Mouse (Mus musculus) layer of hippocampus, postnatal 36 days (tissue): Measurements from ENCODE around the gene Rnf6. TPM values are rescaled to one million over a fixed set of nuclear protein-coding genes. Genes with fewer than 3 reads are reported as not detected.

Experiments used
- DNase-seq, 2 experiments: peaks; one replicate each; pipeline ENCODE4 v3.0.0; 2022
- total RNA-seq, 2 experiments: library from RNA; stranded (reverse); gene quantifications; 2 replicates each; pipeline ENCODE4 v1.2.3; 2021

Gene Rnf6
- 10 to 100 TPM; 70.8 to 71.5 TPM for total RNA-seq

DNA sequence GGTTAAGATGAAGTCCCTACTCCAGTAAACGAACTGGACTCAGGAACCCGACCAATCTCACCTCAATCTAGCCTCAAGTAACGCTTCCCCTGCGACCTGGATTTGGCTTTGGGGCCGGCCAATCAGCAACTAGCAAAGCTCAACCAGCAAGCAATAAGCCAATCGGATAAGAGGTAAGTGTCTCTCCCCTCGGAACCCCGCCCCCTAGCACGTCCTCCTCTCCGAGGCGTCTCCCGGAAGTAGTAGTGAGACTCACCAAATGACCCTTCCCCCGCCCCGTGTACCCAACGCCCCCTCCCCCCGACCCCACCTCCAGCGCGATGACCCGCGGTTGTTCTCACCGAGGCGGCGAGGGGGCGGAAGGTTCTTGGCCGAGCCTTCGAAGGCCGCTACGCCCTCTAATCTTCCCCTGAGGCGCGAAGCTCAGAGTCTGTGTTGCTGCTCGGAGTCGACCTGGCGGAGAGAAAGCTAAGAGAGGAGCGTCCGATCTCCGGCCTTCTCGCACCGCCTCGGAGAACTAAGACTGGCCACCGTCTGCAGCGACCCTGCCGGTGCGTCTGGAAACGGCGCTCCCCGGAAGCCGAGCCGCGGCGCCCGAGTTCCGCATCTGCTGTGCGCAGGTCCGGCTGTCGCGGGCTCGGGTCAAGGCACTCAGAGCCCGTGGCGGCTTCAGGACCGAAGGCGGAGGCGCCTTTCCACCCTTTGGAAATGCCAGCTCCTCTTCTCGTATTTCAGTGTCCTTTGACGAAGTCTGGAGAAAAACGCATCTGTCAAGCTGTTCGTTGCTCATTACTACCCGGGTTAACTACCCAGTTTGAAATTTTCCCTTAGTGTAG is at the start of gene Rnf6:
Gene Rnf6 (minus strand): TSS at position 677 of the 836 bp plus-strand sequence.
- peak; percentile 90 to 91 for DNase-seq

DNA sequence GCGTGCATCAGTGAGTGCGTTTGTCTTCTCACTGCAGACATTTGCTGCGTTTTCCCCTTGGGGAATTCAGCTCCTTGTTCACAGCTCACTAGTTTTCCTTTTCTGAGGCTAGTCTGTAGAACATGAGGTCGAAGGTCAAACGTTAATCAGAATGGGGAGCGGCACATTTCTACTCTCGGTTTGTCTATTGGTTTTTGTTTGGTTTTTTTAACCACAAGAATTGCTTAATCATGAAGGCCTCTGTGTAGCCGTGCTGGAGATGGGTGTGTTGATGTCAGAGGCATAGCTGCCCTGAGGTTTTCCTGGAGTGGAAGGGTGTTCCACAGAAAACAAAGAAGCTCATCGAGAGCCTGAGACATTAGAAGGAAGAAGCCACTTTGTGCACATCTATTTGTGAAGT is 49.2 kb upstream of the Rnf6 start:
- DNase-seq: no peak

DNA sequence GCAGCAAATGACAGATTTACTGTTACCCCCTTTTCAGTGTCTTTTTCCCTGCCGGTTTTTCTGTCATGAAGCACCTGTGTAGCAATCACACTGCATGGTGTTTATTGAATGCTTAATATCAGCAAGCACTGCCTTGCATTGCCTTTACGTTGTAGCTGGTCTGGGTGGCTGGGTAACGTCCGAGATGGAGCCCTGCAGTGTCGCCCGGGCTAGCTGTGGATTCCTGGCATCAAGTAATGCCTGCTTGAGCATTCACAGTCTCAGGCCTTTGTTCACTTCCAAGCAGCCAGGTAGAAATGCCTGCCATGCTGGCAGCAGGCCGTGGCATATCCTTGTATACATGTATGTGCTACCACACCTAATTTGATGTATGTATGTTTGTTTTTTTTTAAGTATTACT is 46.4 kb upstream of the Rnf6 start:
- DNase-seq: no peak

DNA sequence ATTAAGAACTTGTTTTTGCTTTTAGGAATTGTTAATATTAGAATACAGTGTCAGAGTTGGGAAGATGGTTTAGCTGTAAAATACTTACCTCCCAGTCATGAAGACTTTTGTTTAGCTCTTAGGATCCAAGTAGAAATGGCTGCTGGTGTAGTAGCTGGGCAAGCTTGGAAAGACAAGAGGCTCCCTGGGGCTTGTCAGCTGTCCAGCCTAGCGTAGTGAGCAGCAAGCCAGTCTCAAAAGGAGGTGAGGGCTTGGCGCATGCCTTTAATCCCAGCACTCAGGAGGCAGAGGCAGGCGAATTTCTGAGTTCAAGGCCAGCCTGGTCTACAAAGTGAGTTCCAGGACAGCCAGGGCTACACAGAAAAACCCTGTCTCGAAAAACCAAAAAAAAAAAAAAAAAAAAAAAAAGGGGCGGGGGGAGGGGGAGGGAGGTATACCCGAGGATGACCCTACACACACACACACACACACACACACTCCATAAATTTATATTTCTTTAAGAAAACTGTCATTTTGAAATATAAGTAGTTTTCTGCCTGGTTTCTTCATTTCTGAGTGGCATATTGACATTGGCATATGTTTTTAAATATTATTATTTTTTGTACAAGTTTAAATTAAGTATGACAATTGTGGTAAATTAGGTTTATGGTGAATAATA is 44.7 kb upstream of the Rnf6 start:
- no peak for DNase-seq

DNA sequence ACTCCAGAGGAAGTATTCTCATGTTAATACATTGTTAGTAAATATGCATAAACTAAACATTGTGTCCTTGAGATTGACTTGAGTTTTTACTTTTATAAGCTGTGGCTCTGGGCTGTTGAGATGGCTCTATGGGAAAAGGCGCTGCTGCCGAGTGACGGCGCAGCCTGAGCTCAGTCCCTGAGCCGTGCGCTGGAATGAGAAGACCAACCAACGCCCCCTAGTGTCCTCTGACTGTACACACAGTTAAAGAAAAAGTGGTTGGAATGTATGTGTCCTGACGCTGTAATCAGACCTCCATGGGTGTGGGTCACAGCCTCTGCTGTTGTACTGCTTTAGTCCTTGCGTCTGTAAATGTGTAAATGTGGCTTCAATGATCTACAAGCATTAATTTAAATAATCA is 38.6 kb upstream of the Rnf6 start:
- no peak for DNase-seq

DNA sequence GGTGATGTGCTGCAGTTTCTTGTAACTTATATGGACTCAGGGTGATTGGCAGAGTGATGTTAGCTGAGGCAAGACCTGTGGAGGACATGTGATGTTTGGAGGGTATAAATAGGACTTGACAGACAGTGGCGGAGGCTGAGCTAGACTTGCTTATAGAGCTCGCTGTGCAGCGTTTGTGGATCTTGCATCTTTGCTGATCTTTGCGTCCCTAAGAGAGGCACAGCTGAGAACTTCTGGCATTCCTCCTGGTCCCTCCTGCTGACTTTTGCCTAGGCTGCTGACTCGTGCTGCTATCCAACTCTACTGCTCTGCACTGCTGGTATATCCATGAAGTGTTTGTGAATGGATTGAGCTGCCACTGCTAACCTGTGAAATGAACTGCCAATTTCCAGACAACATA is 32.3 kb upstream of the Rnf6 start:
- DNase-seq: no peak

DNA sequence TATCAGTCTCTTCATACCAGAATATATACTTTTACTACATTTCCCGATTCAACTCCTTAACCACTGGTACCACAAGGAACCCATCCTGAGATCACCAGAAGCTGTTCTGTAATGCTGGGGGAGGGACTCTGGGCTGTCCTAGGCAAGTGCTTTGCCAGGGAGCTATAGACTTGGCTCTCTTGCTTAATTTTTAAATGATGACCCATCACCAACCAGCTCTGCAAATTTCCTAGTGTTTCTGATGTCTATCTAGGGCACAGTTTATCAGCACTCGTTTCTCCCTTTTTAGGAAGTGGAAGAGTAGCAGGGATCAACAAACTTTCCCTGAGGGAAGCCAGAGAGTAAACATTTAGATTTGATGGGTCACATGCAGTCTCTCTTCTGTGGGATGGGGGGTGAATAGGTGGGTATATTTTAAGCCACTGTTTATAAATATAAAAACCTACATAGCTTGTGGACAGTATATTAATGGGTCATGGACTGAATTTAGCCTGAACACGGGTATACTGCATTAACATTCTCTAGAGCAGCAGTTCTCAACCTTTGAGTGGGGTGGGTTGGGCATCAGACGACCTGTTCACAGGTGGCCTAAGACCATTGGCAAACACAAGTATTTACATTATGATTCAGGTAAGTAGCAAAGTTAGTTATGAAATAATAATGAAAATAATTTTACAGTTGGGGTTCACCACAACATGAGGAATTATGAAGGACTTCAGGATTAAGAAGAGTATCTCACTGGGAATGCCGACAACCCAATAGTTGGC is 30.5 kb upstream of the Rnf6 start:
- DNase-seq: no peak

DNA sequence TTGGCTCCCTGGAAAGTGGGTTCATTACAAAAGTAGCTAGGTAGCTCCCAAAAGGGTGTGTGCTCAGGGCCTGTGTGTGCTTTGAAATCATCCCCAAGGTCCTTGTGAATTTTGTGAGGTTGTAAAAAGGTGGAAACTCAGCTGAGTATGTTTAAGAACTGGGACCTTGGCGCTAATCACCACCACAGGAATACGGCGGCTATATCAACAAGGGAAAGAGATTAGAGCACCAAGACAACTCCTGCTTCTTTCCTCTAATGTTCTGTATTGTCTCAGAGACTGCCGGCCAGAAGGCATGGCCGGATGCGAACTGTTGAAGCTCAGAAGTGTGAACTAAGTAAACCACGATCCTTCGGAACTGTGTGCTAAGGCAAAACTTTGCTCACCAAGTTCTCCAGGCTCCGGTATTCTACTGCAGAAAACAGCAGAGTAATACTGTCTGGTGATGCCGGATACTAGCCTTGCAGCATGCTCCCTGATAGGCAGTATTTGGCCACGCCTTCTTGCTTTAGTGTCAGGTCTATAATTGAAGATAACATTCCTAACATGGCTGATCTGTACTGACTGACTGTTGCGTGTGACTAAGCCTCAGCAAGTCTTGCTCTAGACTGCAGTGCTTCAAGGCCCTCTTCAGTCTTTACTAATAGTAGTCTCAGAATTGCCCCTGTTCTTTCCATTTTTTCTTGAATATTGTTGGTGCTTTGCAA is 29.2 kb upstream of the Rnf6 start:
- no peak for DNase-seq

DNA sequence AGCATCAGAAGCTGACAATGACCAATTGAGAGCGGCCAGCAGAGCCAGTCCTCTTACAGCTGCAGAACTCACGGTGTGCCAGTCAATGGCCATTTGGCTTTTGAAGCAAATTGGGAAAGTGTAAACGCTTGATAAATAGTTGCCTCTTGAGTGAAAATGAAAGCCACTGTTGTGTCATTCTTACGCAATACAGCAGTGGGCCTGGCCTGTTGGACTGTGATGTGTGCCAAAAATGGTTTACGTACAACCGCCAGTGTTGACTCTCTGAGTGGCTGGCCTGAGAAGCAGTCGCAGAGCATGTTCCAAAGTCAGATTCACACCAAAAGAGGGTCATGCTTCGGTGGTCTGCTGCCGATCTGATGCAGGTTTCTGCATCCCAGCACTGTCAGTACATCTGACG is 27.4 kb upstream of the Rnf6 start:
- DNase-seq: no peak

DNA sequence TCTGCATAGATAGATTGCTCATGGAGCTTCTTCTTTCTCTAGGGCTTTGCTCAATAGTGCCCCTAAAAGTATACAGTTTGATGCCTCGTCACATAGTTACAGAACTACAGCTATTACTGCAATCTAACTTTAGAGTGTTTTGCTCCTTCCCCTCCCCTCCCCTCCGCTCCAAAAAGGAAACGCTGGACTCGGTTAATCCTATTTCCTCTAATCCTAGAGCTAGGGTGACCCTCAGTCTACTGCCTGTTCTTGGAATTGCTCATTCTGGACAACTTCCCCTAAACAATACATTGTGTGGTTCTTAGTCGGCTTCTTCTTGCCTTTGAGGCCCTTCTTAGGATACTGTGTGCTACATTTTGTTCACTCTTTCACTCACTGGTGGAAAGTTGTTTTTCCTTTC is 26.4 kb upstream of the Rnf6 start:
- no peak for DNase-seq

DNA sequence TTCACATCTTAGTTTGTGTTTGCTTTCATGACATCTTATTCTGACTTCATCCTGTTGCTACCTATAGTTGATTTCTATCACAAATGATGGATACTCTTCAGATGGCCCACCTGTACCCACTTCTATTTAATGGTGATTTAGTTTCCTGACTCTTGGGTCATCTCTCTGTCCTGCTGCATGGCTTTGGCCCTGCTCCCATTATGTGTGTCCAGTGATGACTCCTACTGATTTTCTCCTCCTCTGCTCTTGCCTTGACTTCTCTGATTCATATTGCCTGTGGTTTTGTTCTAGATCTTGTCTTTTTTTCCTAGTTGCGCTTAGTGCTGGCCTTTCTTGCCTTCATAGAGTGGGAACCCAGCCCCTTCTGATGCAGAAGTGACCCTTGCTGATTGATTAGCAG is 25.0 kb upstream of the Rnf6 start:
- DNase-seq: no peak

DNA sequence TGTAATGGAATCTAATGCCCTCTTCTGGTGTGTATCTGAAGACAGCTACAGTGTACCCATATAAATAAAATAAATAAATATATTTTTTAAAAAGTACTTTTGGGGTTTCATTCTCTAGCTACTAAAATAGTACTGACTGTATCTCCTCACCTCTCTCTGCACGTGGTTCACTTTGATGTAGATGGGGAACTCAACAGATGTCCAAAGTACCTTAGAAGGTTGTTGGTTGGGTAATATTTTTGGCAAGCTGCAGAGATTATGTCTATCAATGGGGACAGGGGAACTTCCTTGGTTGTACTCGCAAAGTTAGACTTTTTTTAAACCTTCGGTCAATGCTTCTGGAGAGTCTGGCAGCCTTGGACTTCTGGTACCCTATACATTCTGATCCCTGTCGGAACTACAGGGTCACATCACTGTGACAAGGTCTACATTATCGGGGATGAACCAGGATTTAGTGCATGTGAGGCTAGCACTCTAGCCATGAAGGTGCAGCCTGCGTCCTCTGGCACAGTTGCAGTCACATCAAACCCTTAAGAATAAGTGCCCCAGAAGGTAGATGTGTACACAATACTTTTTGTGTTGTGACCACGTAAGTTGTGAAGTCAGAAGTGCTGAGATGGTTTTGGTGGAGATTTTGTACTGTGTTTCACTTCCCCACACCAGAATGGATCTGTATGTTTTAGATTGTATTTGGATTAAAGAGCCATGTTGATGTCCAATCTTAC is 24.5 kb upstream of the Rnf6 start:
- DNase-seq: no peak

DNA sequence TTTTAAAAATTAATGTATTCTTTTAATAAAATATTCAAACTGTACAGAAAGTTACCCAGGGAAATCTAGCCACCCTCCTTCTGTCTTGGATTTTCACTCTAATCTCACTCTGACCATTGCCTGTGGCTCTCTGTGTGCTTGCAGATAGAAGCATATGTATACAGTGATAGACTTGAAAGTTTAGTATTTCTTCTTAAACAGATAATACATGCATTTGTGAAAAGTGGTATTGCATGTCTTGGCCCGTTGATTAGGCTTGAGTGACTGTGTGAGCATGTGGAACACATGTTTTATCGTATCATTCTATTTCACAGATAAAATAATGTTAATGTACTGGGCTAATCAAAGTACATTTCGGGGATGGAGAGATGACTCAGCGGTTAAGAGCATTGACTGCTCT is 23.8 kb upstream of the Rnf6 start:
- no peak for DNase-seq

DNA sequence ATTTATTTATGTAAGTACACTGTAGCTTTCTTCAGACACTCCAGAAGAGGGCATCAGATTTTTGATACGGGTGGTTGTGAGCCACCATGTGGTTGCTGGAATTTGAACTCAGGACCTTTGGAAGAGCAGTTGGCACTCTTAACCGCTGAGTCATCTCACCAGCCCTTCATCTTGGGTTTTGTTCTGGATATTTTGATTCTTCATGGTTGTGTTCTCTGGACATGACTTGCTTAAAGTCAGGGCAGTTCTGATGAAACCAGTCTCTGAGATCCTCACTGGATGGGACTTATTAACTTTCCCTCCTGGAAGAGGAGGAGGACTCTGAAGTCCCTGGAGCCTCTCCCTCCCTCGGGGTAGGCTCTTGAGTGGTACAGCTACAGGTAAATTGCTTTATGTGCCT is 19.8 kb upstream of the Rnf6 start:
- no peak for DNase-seq

DNA sequence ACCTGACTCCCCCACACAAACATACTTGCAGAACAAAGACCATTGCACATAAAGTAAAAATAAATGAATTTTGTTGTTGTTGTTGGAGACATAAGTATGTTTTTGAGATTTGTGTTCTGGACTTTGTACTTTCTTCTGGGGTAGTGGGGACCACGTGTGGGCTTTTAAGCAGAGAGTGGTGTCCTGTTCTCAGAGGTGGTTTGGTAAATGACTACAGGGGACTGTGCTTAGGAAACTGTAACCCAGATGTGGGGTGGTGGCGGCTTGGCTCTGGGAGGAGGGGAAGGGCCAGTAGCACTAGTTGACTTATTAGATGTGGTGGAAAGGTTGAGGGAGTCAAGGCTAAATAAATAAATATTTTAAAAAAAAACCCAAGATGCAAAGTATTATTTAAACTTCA is 19.4 kb upstream of the Rnf6 start:
- no peak for DNase-seq

DNA sequence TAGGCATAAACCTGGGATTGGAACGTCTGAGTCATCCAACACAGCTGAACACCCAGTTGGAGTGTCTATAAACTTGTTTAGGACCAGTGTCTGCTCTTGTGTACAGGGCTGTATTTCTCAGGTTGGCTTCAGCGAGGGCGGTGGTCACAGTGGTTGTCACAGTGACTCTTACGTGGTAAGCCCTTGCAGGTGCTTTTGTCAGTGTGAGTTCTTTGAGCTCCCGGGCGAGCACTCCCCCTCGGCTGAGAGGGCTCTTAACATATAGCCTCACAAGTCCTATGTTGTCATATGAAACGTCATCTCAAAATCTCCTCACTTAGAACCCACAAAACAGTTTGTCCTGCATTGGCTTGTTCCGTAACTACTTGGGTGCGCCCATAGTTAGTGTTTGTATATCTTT is 16.9 kb upstream of the Rnf6 start:
- no peak for DNase-seq

DNA sequence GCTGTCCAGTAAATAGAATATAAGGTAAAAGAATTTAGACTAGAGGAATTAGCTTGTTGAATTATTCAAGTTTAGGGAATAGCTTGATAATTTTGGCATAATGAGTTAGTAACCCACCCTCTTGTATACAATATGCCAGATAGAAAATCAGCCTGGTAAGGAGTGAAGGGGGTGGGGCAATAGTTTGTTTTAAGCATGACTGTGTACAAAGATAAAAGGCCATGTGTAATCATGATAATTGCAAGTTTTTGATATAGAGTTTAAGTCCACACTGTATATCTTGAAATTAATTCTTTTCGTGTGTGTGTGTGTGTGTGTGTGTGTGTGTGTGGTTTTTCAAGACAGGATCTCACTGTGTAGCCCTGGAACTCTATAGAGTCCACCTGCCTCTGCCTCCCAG is 13.0 kb upstream of the Rnf6 start:
- no peak for DNase-seq

DNA sequence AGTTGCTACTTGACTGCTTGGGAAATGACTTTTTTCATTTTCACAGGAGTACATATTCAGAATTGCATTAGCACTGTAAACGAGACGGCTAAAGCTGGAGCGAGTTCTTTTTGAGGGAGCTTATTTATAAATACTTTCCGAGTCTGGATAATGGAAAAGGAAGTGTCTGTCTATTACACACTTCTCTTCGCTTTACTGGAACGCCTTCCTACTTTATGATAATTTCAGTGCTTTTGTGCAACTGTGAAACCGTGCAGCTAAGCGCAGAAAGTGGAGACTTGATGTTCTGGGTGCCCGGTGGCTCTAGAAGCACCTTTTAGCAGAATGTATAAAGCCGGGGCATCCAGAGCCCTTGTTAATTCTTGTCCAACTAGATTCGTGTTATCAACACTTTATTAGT is 11.5 kb upstream of the Rnf6 start:
- DNase-seq: no peak

DNA sequence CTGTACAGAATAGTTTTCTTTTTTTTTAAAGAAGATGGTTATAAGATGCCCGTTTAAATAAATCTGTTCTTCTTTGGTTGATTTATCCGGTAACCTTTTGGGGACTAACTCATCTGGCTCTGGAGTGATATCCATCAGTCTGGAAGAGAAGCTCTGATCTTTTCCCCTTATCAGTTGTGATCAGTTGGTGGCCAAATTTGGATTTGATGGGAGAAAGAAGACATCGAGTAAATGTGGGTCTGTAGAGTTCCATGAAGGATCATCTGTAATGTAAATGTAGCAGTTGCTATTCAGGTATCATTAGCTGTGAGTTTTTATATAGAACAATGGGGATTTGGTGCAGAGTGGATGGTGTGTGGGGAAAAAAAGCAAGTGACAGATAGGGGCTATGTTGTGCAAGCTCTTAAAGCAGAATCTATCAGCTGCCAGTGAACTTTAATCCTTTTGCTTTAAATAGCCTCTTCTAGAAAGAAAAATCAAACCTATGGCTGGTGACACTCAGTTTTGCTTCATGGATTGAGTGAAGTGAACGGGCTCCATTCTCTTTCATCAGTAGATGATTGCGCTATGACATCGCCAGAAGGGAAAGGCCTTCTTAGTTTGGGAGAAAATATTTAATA is 10.8 kb upstream of the Rnf6 start:
- DNase-seq: no peak

DNA sequence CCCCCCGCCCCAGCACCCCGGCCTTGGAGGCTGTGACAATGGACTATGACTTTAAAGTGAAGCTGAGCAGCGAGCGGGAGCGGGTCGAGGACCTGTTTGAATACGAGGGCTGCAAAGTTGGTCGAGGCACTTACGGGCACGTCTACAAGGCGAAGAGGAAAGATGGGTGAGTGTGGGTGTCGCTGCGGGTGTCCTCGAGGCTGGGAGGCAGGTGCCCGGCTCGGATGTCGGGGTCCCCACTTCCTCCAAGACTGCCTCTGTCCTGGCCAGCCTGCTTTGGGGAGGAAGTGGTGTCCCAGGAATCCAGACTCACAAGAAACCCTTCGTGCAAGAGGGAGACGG is 10.3 kb upstream of the Rnf6 start:
- peak; percentile 34 to 39 for DNase-seq

DNA sequence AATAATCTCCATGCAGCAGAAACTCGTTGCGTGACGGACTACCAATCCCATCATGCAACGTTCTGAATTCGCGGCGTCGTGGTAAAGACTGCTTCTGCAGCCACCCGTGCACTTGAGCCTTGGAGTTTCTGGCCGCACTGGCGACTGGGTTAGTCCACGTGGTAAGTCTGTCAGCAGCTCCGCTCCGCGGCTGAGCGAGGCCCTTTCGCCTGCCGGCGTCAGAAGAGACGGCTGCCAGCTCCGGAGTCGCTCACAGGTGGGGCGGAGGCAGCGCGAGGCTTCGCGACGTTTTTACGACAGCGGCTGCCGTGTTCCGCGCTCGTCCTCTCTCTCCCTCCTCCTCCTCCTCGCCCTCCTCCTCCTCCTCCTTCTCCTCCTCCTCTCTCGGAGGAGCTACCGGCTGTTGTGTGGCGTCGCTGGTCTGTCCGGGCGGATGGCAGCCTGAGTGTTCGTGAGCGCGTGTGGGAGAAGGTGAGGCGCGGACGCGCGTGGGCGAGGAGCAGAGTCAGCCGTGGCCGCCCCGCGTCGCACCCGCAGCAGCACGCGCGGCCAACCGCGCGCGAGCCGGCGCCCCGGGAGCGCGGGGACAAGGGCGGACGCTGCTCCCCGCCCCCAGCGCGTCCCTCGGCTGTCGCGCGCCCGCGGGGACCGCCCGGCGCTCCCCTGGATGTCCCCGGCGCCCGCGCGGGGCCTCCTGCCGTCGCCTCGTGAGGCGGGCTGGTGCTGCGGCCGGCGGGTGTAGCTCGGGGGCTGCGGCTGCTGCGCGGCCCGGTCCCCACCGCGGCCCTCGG is 9.7 kb upstream of the Rnf6 start, which contains the start of gene Cdk8:
Gene Cdk8 (plus strand): TSS at position 367 of the 791 bp plus-strand sequence.
- peak; percentile 92 to 93 for DNase-seq
